Mouse (Mus musculus): ENCODE measurements at regions not wholly inside any gene's neighbourhood (a gene's known extent, or its start where the extent isn't known, plus 50 kb on each side); places are given as distances from the start of the nearest gene placed in this dataset.

GRCm38 (mm10) chr13:10720639-10721038, 360.0 kb upstream of the Chrm3 start:
- no peak for TF ChIP-seq CTCF (IDR thresholded peaks at IDR 0.05; ENCODE audit: borderline replicate concordance, insufficient read depth, low read depth, low read length)
- no peak for TF ChIP-seq POLR2A (IDR thresholded peaks at IDR 0.05; ENCODE audit: borderline replicate concordance, insufficient read depth, low read length)

Measured in cerebellum, adult 2 months (tissue).